Mouse (Mus musculus): ENCODE results near the gene Wdr66. TPM values are rescaled to one million over a fixed set of nuclear protein-coding genes. Genes with fewer than 3 reads are reported as not detected.

The Wdr66 gene
- total and polyA plus RNA-seq, 3 experiments: 1.4 to 3.6 TPM; not detected in 1

DNA sequence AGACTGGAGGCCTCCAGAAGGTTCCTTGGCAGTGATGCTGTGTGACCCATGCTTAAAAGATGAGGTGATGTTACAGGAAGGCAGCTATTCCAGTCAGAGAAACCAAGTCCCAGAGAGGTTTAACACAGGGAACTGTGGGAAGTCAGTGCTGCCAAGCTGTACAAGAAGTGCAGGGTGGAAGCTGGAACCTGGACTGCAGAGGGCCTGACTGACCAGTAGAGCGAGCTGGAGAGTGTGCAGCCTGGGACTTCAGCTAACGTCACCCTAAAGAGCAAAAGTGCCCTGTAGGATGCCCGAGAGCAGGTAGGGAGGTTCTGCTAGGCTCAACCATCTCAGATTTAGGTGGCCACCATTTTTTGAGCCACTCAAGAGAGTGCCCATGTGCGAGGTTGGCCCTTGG lies 111.0 kb downstream of the Wdr66 start:
- no peaks in the 10 kb centered on the region for H3K79me2 ChIP-seq (ENCODE audit: control insufficient read depth, insufficient read depth, low read length, poor library complexity)
- H3K9me3 ChIP-seq (replicated peaks; ENCODE audit: insufficient read depth, low read length): no peaks in the 10 kb centered on the region
- no peak for TF ChIP-seq NELFE (IDR thresholded peaks at IDR 0.05; ENCODE audit: low read depth, low read length)
- no peak for TF ChIP-seq POLR2AphosphoS5 (IDR thresholded peaks at IDR 0.05; ENCODE audit: borderline replicate concordance, low read depth, low read length)
- TF ChIP-seq MAX (IDR thresholded peaks at IDR 0.05; ENCODE audit: low read length): no peak
- TF ChIP-seq MAZ (IDR thresholded peaks at IDR 0.05; ENCODE audit: low read depth, low read length): no peak
- no peak for TF ChIP-seq E2F4 (IDR thresholded peaks at IDR 0.05; ENCODE audit: borderline replicate concordance, low read depth, low read length)
- no peak for TF ChIP-seq POLR2AphosphoS2 (IDR thresholded peaks at IDR 0.05; ENCODE audit: low read length)
- TF ChIP-seq MAFK (IDR thresholded peaks at IDR 0.05; ENCODE audit: borderline replicate concordance, low read depth, low read length): no peak
- TF ChIP-seq CTCF (IDR thresholded peaks at IDR 0.05 in 2 of 3, conservative IDR thresholded peaks at IDR 0.05 in 1 of 3; ENCODE audit: control insufficient read depth in 1 of 3, insufficient read depth in 1 of 3, low read depth in 2 of 3, low read length in 3 of 3, poor library complexity in 1 of 3, severe bottlenecking in 1 of 3): no peak
- no peak for TF ChIP-seq ZNF384 (IDR thresholded peaks at IDR 0.05; ENCODE audit: low read depth, low read length)
- TF ChIP-seq MYB (IDR thresholded peaks at IDR 0.05; ENCODE audit: low read depth, low read length): no peak
- no peak for TF ChIP-seq EP300 (IDR thresholded peaks at IDR 0.05; ENCODE audit: low read depth in 1 of 2, low read length in 2 of 2)
- TF ChIP-seq SMC3 (IDR thresholded peaks at IDR 0.05; ENCODE audit: low read depth, low read length): no peak
- TF ChIP-seq POLR2A (IDR thresholded peaks at IDR 0.05; ENCODE audit: control insufficient read depth in 1 of 2, insufficient read depth in 1 of 2, low read depth in 1 of 2, low read length in 2 of 2, poor library complexity in 1 of 2): no peak
- no peak for TF ChIP-seq TAL1 (IDR thresholded peaks at IDR 0.05; ENCODE audit: low read length)
- no peaks in the 10 kb centered on the region for H3K27me3 ChIP-seq (ENCODE audit: control insufficient read depth in 1 of 2, insufficient read depth in 2 of 2, low read length in 2 of 2)
- DNase-seq (ENCODE audit: low read depth, low spot score): no peak
- H3K4me1 ChIP-seq (ENCODE audit: control insufficient read depth in 1 of 2, insufficient read depth in 2 of 2, low read length in 2 of 2): no peaks in the 10 kb centered on the region
- no peak overlapping the region for H3K9ac ChIP-seq (ENCODE audit: control insufficient read depth, low read depth, low read length, poor library complexity, severe bottlenecking)
- no peak overlapping the region for H3K27ac ChIP-seq (ENCODE audit: control insufficient read depth, low read depth, low read length)
- no peaks in the 10 kb centered on the region for H3K36me3 ChIP-seq (ENCODE audit: control insufficient read depth in 1 of 2, insufficient read depth in 2 of 2, low read length in 2 of 2)
- no peak overlapping the region for H3K4me3 ChIP-seq (ENCODE audit: control insufficient read depth in 1 of 2, insufficient read depth in 1 of 2, low read depth in 2 of 2, low read length in 2 of 2)

DNA sequence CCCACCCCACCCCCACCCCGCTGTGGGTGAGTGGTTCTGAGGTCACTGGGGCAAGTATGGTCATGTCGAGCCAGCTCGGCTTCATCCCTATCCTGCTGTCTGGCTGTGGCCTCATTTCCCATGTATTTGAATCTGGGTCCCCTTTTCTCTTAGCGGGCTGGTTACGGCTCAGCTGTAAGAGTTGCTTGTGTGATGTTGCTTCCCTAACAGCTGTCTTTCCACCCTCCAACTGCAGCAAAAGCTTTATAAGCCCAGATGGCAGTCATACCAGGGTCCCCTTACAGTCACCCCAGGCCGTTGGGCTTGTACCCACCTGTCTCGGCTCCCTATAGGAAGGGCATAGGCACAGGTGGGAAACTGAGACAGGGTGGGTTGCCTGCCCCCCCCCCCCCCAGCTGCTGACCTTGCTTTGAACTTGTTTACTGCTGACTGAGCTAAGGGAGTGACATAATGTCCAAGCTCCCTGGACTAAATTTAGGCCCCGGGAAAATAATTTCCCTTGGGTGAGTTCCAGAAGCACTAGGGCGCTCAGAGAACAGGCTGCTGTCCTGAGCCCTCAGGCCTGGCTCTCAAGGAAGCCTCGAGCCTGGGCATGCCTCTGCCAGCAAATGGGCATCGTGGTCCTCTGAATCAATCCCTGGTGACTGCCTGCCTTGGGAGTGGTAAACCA lies 112.5 kb downstream of the Wdr66 start:
- DNase-seq (ENCODE audit: low read depth, low spot score): no peak
- Histone ChIP-seq H3K27ac (ENCODE audit: control insufficient read depth, low read depth, low read length) (no peak overlapping the region), H3K27me3 (ENCODE audit: control insufficient read depth in 1 of 2, insufficient read depth in 2 of 2, low read length in 2 of 2) (no peaks in the 10 kb centered on the region), H3K9ac (ENCODE audit: control insufficient read depth, low read depth, low read length, poor library complexity, severe bottlenecking) (no peak overlapping the region), H3K36me3 (ENCODE audit: control insufficient read depth in 1 of 2, insufficient read depth in 2 of 2, low read length in 2 of 2) (no peaks in the 10 kb centered on the region), H3K79me2 (ENCODE audit: control insufficient read depth, insufficient read depth, low read length, poor library complexity) (no peaks in the 10 kb centered on the region), H3K9me3 (replicated peaks; ENCODE audit: insufficient read depth, low read length) (no peaks in the 10 kb centered on the region), H3K4me1 (ENCODE audit: control insufficient read depth in 1 of 2, insufficient read depth in 2 of 2, low read length in 2 of 2) (no peaks in the 10 kb centered on the region), H3K4me3 (ENCODE audit: control insufficient read depth in 1 of 2, insufficient read depth in 1 of 2, low read depth in 2 of 2, low read length in 2 of 2) (no peak overlapping the region)
- no peak for TF ChIP-seq ELF1 (IDR thresholded peaks at IDR 0.05; ENCODE audit: low read depth, low read length)
- TF ChIP-seq USF1 (IDR thresholded peaks at IDR 0.05; ENCODE audit: low read depth, low read length): no peak
- no peak for TF ChIP-seq USF2 (IDR thresholded peaks at IDR 0.05; ENCODE audit: borderline replicate concordance in 1 of 2, insufficient read depth in 1 of 2, low read depth in 1 of 2, low read length in 2 of 2)
- no peak for TF ChIP-seq HCFC1 (IDR thresholded peaks at IDR 0.05; ENCODE audit: low read depth, low read length)
- no peak for TF ChIP-seq TBP (IDR thresholded peaks at IDR 0.05; ENCODE audit: low read depth, low read length)
- no peak for TF ChIP-seq NRF1 (IDR thresholded peaks at IDR 0.05; ENCODE audit: insufficient read depth, low read depth, low read length, poor library complexity, severe bottlenecking)
- TF ChIP-seq NELFE (IDR thresholded peaks at IDR 0.05; ENCODE audit: low read depth, low read length): no peak
- no peak for TF ChIP-seq JUND (IDR thresholded peaks at IDR 0.05; ENCODE audit: low read depth, low read length)
- no peak for TF ChIP-seq MAX (IDR thresholded peaks at IDR 0.05; ENCODE audit: low read length)
- no peak for TF ChIP-seq GABPA (IDR thresholded peaks at IDR 0.05; ENCODE audit: low read depth, low read length)
- no peak for TF ChIP-seq KAT2A (conservative IDR thresholded peaks at IDR 0.05; ENCODE audit: low read depth, low read length)
- no peak for TF ChIP-seq RCOR1 (IDR thresholded peaks at IDR 0.05; ENCODE audit: low read depth, low read length)
- TF ChIP-seq ZMIZ1 (IDR thresholded peaks at IDR 0.05; ENCODE audit: low read depth, low read length): no peak
- TF ChIP-seq POLR2A (IDR thresholded peaks at IDR 0.05; ENCODE audit: control insufficient read depth in 1 of 2, insufficient read depth in 1 of 2, low read depth in 1 of 2, low read length in 2 of 2, poor library complexity in 1 of 2): no peak
- no peak for TF ChIP-seq SMC3 (IDR thresholded peaks at IDR 0.05; ENCODE audit: low read depth, low read length)
- TF ChIP-seq MAZ (IDR thresholded peaks at IDR 0.05; ENCODE audit: low read depth, low read length): no peak
- TF ChIP-seq MEF2A (IDR thresholded peaks at IDR 0.05; ENCODE audit: extremely low read depth, insufficient replicate concordance, low read depth, low read length, poor library complexity, severe bottlenecking): no peak
